Mouse (Mus musculus) liver, embryonic 14.5 days (tissue): ENCODE results near the gene Tpst1. TPM values are rescaled to one million over a fixed set of nuclear protein-coding genes. Genes with fewer than 3 reads are reported as not detected.
"Not testable (repeated sequence)": the region's sequence is repeated elsewhere in the genome, so short reads cannot be mapped to it uniquely, and the experiment has no call there.

Experiments
- ATAC-seq: fragments of 200-750 bp; cut with Nextera tagmentation; 2 replicates; pipeline ENCODE4 v1.8.0; 2017; ENCODE audit warnings: moderate number of reproducible peaks, mild to moderate bottlenecking, moderate library complexity; ENCODE audit not compliant: insufficient read depth
- DNase-seq, 3 experiments: peaks; one replicate each; pipeline ENCODE4 v3.0.0-alpha.2; 2012 to 2013; ENCODE audit warnings: low read depth in 3 of 3, low spot score in 3 of 3
- H3K27ac ChIP-seq: fragments of 300-500 bp; sonication (generic); 2 replicates; pipeline ENCODE4 v1.5.1; 2014; ENCODE audit warnings: moderate library complexity, mild to moderate bottlenecking, control low read depth, inconsistent platforms
- H3K27me3 ChIP-seq: fragments of 300-500 bp; sonication (generic); 2 replicates; pipeline ENCODE4 v1.6.1; 2014; ENCODE audit warnings: mild to moderate bottlenecking, low read length, moderate library complexity; ENCODE audit not compliant: control insufficient read depth, insufficient read depth
- H3K36me3 ChIP-seq: fragments of 300-500 bp; sonication (generic); replicated peaks from 2 replicates; pipeline ENCODE4 v1.6.1; 2014; ENCODE audit warnings: low read depth; ENCODE audit not compliant: control insufficient read depth, insufficient read depth
- H3K4me1 ChIP-seq, 2 experiments: fragments of 200-500 bp in 1 of 2; fragments of 300-500 bp in 1 of 2; sonication (generic) in 1 of 2; replicated peaks; 2 replicates each; pipeline ENCODE4 v1.6.1; 2012 to 2014; ENCODE audit warnings: antibody characterized with exemption in 1 of 2, inconsistent platforms in 1 of 2, low read length in 1 of 2; ENCODE audit not compliant: control insufficient read depth in 2 of 2, insufficient read depth in 2 of 2
- H3K4me2 ChIP-seq: fragments of 300-500 bp; sonication (generic); 2 replicates; pipeline ENCODE4 v1.6.1; 2014; ENCODE audit warnings: low read depth, mild to moderate bottlenecking, control low read depth, moderate library complexity
- H3K4me3 ChIP-seq, 2 experiments: fragments of 200-500 bp in 1 of 2; fragments of 300-500 bp in 1 of 2; sonication (generic) in 1 of 2; 2 replicates each; pipeline ENCODE4 v1.5.1; 2012 to 2014; ENCODE audit warnings: low read depth in 2 of 2, low read length in 2 of 2, mild to moderate bottlenecking in 2 of 2, control low read depth in 1 of 2, inconsistent platforms in 1 of 2, moderate library complexity in 1 of 2; ENCODE audit not compliant: insufficient read depth in 1 of 2
- H3K9ac ChIP-seq: fragments of 300-500 bp; sonication (generic); replicated peaks from 2 replicates; pipeline ENCODE4 v1.6.1; 2014; ENCODE audit warnings: mild to moderate bottlenecking, control low read depth, moderate library complexity
- H3K9me3 ChIP-seq: fragments of 300-500 bp; sonication (generic); 2 replicates; pipeline ENCODE4 v1.6.1; 2016; ENCODE audit warnings: low read length, mixed read lengths; ENCODE audit not compliant: control insufficient read depth
- CTCF ChIP-seq: IDR thresholded peaks from 2 replicates; pipeline ENCODE4 v1.5.1; 2016; ENCODE audit warnings: antibody characterized with exemption, low read depth, control low read depth
- EP300 ChIP-seq: IDR thresholded peaks from 2 replicates; pipeline ENCODE4 v1.6.1; 2016; ENCODE audit warnings: antibody characterized with exemption, low read depth
- WGBS: fragments of 180-500 bp; shearing (Covaris S2); extraction: QIAGEN DNeasy Blood & Tissue Kit; methylation state at CpG from one replicate; pipeline ENCODE4 v1.1.7; 2014; ENCODE audit not compliant: insufficient replicate concordance; 5-methylcytosine and 5-hydroxymethylcytosine counted together
- polyA plus RNA-seq, 2 experiments: library from polyadenylated mRNA; depleted of rRNA in 1 of 2; stranded (reverse) in 1 of 2; unstranded in 1 of 2; fragments of >200 nt; fragmentation: Nextera tagmentation in 1 of 2; extraction: Ambion mirVana in 1 of 2; gene quantifications; 2 replicates each; pipeline versions ENCODE4 v1.2.1 to v1.2.3; 2012 to 2014

Gene Tpst1
- polyA plus RNA-seq, 2 experiments, result 10.0 to 22.8 TPM

GRCm38 (mm10) chr5:130031410-130032390 lies 41.4 kb upstream of the Tpst1 start:
- Histone ChIP-seq H3K9ac (no peak overlapping the region), H3K27ac (no peak overlapping the region)

GRCm38 (mm10) chr5:130033869-130034268 lies 39.3 kb upstream of the Tpst1 start:
- TF ChIP-seq CTCF (no peak), EP300 (peak; percentile 38; the same call in 1 of the 2 replicates)
- no peak overlapping the region for H3K4me2 ChIP-seq
- H3K4me1 ChIP-seq, result peaks cover 6 to 18% of the 10 kb centered on the region in 2 experiments
- no peak overlapping the region for H3K27ac ChIP-seq
- WGBS, result 46% methylated on average over 2 of the region's 2 CpGs
- H3K4me3 ChIP-seq, result no peak overlapping the region
- H3K27me3 ChIP-seq, result no peaks in the 10 kb centered on the region
- H3K9me3 ChIP-seq, result no peaks in the 10 kb centered on the region
- H3K9ac ChIP-seq, result no peak overlapping the region
- DNase-seq (no peak), ATAC-seq (peak; percentile 37; the same call in 1 of the 2 replicates)
- peaks cover 12% of the 10 kb centered on the region for H3K36me3 ChIP-seq

More at GRCm38 (mm10) chr5:130031410-130032390, 41.4 kb upstream of the Tpst1 start:
- WGBS, result 82% methylated on average over 19 of the region's 19 CpGs
- Histone ChIP-seq H3K27me3 (no peaks in the 10 kb centered on the region), H3K9me3 (no peaks in the 10 kb centered on the region), H3K4me1 (peaks cover 6 to 20% of the 10 kb centered on the region in 2 experiments), H3K4me3 (no peak overlapping the region), H3K36me3 (peaks cover 5% of the 10 kb centered on the region; the same call in 1 of the 2 replicates), H3K4me2 (no peak overlapping the region)
- DNase-seq, result no peak
- ATAC-seq, result no peak
- TF ChIP-seq EP300, result no peak
- no peak for TF ChIP-seq CTCF

- not testable (repeated sequence) for H3K9me3 ChIP-seq, H3K4me2 ChIP-seq, H3K9ac ChIP-seq, DNase-seq, H3K4me3 ChIP-seq, ATAC-seq, H3K27ac ChIP-seq, H3K27me3 ChIP-seq, H3K4me1 ChIP-seq
- H3K36me3 ChIP-seq, result peaks cover 25% of the 10 kb centered on the region
- WGBS, result 58% methylated on average over 2 of the region's 2 CpGs
- peak; percentile 56 for TF ChIP-seq CTCF
Measured at GRCm38 (mm10) chr5:130036300-130036699, 36.8 kb upstream of the Tpst1 start.

GRCm38 (mm10) chr5:130037752-130038455 lies 35.2 kb upstream of the Tpst1 start:
- Histone ChIP-seq H3K4me3 (no peak overlapping the region), H3K27ac (no peak overlapping the region), H3K36me3 (peaks cover 38% of the 10 kb centered on the region), H3K4me2 (no peak overlapping the region), H3K9me3 (no peaks in the 10 kb centered on the region), H3K27me3 (no peaks in the 10 kb centered on the region), H3K9ac (no peak overlapping the region), H3K4me1 (peaks cover 6 to 9% of the 10 kb centered on the region in 2 experiments)
- WGBS, result 64% methylated on average over 19 of the region's 19 CpGs
- no peak for TF ChIP-seq EP300
- peak; percentile 92 for TF ChIP-seq CTCF
- DNase-seq (peak; percentile 28 to 44 (median 37)), ATAC-seq (no peak)

GRCm38 (mm10) chr5:130040797-130041196 lies 32.3 kb upstream of the Tpst1 start:
- TF ChIP-seq CTCF, result no peak
- TF ChIP-seq EP300, result no peak
- H3K27ac ChIP-seq, result no peak overlapping the region
- no peak overlapping the region for H3K4me2 ChIP-seq
- H3K9me3 ChIP-seq, result no peaks in the 10 kb centered on the region
- peaks cover 37% of the 10 kb centered on the region for H3K36me3 ChIP-seq
- no peaks in the 10 kb centered on the region; a peak in 1 of 4 replicates for H3K4me1 ChIP-seq
- ATAC-seq (no peak), DNase-seq (no peak)
- H3K9ac ChIP-seq, result no peak overlapping the region
- 84% methylated on average over 4 of the region's 4 CpGs for WGBS
- no peak overlapping the region for H3K4me3 ChIP-seq
- no peaks in the 10 kb centered on the region for H3K27me3 ChIP-seq
